Mouse (Mus musculus): ENCODE measurements around the gene Polrmt.
A peak's percentile ranks its signal among the peaks of the same experiment; 100 is the strongest.

Polrmt gene

GRCm38 (mm10) chr10:79743161-79743560 lies 3.2 kb downstream of the Polrmt start:
- no peak for DNase-seq (ENCODE audit: low spot score)

GRCm38 (mm10) chr10:79740863-79741262 lies 5.5 kb downstream of the Polrmt start:
- DNase-seq (ENCODE audit: low spot score), result no peak

- DNase-seq (ENCODE audit: low spot score), result no peak
These were observed 7.1 kb downstream of the Polrmt start for GRCm38 (mm10) chr10:79739234-79739633.

- DNase-seq (ENCODE audit: low spot score), result no peak
These were observed 8.1 kb downstream of the Polrmt start for GRCm38 (mm10) chr10:79738259-79738658.

- DNase-seq (ENCODE audit: low spot score), result no peak
These were observed 9.7 kb downstream of the Polrmt start for GRCm38 (mm10) chr10:79736706-79737105.

- DNase-seq (ENCODE audit: low spot score), result no peak
These were observed 11.0 kb downstream of the Polrmt start for GRCm38 (mm10) chr10:79735361-79735760.

- no peak for DNase-seq (ENCODE audit: low spot score)
These were observed 12.5 kb downstream of the Polrmt start for GRCm38 (mm10) chr10:79733847-79734246.

GRCm38 (mm10) chr10:79732500-79732899 lies 13.9 kb downstream of the Polrmt start:
- no peak for DNase-seq (ENCODE audit: low spot score)

- DNase-seq (ENCODE audit: low spot score), result peak; percentile 75
These were observed 16.9 kb downstream of the Polrmt start for GRCm38 (mm10) chr10:79729357-79729965.

GRCm38 (mm10) chr10:79728323-79729249 lies 17.8 kb downstream of the Polrmt start:
- no peak for DNase-seq (ENCODE audit: low spot score)

GRCm38 (mm10) chr10:79726090-79726489 lies 20.3 kb downstream of the Polrmt start:
- peak; percentile 74 for DNase-seq (ENCODE audit: low spot score)

- DNase-seq (ENCODE audit: low spot score), result no peak
These were observed 22.7 kb downstream of the Polrmt start for GRCm38 (mm10) chr10:79723692-79724091.

GRCm38 (mm10) chr10:79723047-79723446 lies 23.3 kb downstream of the Polrmt start:
- DNase-seq (ENCODE audit: low spot score), result no peak

- no peak for DNase-seq (ENCODE audit: low spot score)
These were observed 25.3 kb downstream of the Polrmt start for GRCm38 (mm10) chr10:79721089-79721488.

- DNase-seq (ENCODE audit: low spot score), result peak; percentile 62
These were observed 28.6 kb downstream of the Polrmt start for GRCm38 (mm10) chr10:79717640-79718357.

- peak; percentile 75 for DNase-seq (ENCODE audit: low spot score)
These were observed 29.4 kb downstream of the Polrmt start for GRCm38 (mm10) chr10:79716988-79717355.

- DNase-seq (ENCODE audit: low spot score), result peak; percentile 62
These were observed 30.0 kb downstream of the Polrmt start, which contains the start of gene Hcn2 for GRCm38 (mm10) chr10:79716254-79716987. TSS of gene Hcn2 (plus strand) at chr10:79716634.

GRCm38 (mm10) chr10:79714996-79715395 lies 31.4 kb downstream of the Polrmt start:
- peak; percentile 89 for DNase-seq (ENCODE audit: low spot score)

- DNase-seq (ENCODE audit: low spot score), result no peak
These were observed 33.2 kb downstream of the Polrmt start for GRCm38 (mm10) chr10:79713163-79713562.

- DNase-seq (ENCODE audit: low spot score), result peak; percentile 93
These were observed 33.8 kb downstream of the Polrmt start for GRCm38 (mm10) chr10:79712499-79713126.

- peak; percentile 71 for DNase-seq (ENCODE audit: low spot score)
These were observed 34.4 kb downstream of the Polrmt start for GRCm38 (mm10) chr10:79712029-79712428.
